Mouse (Mus musculus) kidney, adult 2 months (tissue): ENCODE measurements around the gene Mroh3.

Source experiments
- CTCF ChIP-seq: fragments of 200-500 bp; conservative IDR thresholded peaks from 2 replicates; pipeline ENCODE4 v1.5.1; 2011; ENCODE audit warnings: low read depth, mild to moderate bottlenecking, control low read depth, low read length, moderate library complexity, mixed read lengths; ENCODE audit not compliant: insufficient read depth, insufficient read length
- POLR2A ChIP-seq: fragments of 200-500 bp; IDR thresholded peaks from one replicate; pipeline ENCODE4 v1.6.1; 2011; ENCODE audit warnings: low read depth, low read length, control low read depth

DNA sequence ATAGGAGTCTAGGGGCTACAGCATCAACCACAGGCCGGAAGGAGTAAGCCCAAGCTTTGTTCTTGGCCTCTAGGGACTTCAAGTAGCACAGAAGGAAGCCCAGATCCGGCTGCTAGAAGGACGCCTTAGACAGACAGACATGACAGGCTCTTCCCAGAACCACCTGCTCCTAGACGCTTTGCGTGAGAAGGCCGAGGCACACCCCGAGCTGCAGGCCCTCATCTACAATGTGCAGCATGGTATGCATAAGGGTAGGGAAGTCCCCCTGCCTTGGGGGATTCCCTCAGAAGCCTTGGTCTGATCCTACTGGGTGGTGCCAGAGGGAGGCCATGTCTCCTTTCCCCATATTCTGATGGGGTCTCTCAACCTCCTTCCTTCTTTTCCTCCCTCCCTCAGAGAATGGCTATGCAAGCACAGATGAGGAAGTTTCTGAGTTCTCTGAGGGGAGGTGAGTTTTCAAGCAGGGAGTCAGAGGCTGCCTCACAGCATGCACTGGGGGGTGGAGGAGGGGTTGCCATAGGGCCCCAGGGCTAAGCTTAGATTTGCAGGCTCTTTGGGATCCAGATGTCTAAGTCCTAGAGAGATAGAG is 51.2 kb downstream of the Mroh3 start:
- TF ChIP-seq CTCF (no peak), POLR2A (no peak)
